Mouse (Mus musculus): ENCODE results near the gene Zmym2.

GRCm38 (mm10) chr14:56918532-56918931, 32.1 kb downstream of the Zmym2 start:
- TF ChIP-seq EP300 (IDR thresholded peaks at IDR 0.05; ENCODE audit: low read depth) = no peak
- no peak for TF ChIP-seq CTCF (IDR thresholded peaks at IDR 0.05; ENCODE audit: low read depth)
